Mouse (Mus musculus): ENCODE results near the gene Zkscan3. TPM values are rescaled to one million over a fixed set of nuclear protein-coding genes. Genes with fewer than 3 reads are reported as not detected.
"Not testable (repeated sequence)": the region's sequence is repeated elsewhere in the genome, so short reads cannot be mapped to it uniquely, and the experiment has no call there.

The Zkscan3 gene
- total RNA-seq, 2 experiments from 2014 or later: 16.9 to 19.9 TPM

- peak; percentile 50; the same call in 1 of the 2 replicates for ATAC-seq (replicated peaks; ENCODE audit: low FRiP score, poor library complexity, severe bottlenecking)
Observed at GRCm38 (mm10) chr13:21401636-21402286, 794 bp downstream of the Zkscan3 start.

GRCm38 (mm10) chr13:21401166-21401565 is 1.4 kb downstream of the Zkscan3 start:
- ATAC-seq (replicated peaks; ENCODE audit: low FRiP score, poor library complexity, severe bottlenecking): no peak

GRCm38 (mm10) chr13:21397486-21397885 is 5.1 kb downstream of the Zkscan3 start:
- no peak for ATAC-seq (replicated peaks; ENCODE audit: low FRiP score, poor library complexity, severe bottlenecking)

- ATAC-seq (replicated peaks; ENCODE audit: low FRiP score, poor library complexity, severe bottlenecking): not testable (repeated sequence)
Observed at GRCm38 (mm10) chr13:21396048-21396447, 6.5 kb downstream of the Zkscan3 start.

GRCm38 (mm10) chr13:21395623-21396022 is 6.9 kb downstream of the Zkscan3 start:
- ATAC-seq (replicated peaks; ENCODE audit: low FRiP score, poor library complexity, severe bottlenecking): no peak

- no peak for ATAC-seq (replicated peaks; ENCODE audit: low FRiP score, poor library complexity, severe bottlenecking)
Observed at GRCm38 (mm10) chr13:21395211-21395610, 7.3 kb downstream of the Zkscan3 start.

- ATAC-seq (replicated peaks; ENCODE audit: low FRiP score, poor library complexity, severe bottlenecking): no peak
Observed at GRCm38 (mm10) chr13:21377773-21378172, 24.8 kb downstream of the Zkscan3 start.

GRCm38 (mm10) chr13:21372700-21373099 is 29.9 kb downstream of the Zkscan3 start:
- no peak for ATAC-seq (replicated peaks; ENCODE audit: low FRiP score, poor library complexity, severe bottlenecking)

GRCm38 (mm10) chr13:21366635-21367034 is 35.9 kb downstream of the Zkscan3 start:
- ATAC-seq (replicated peaks; ENCODE audit: low FRiP score, poor library complexity, severe bottlenecking): no peak

GRCm38 (mm10) chr13:21363719-21364118 is 38.8 kb downstream of the Zkscan3 start:
- no peak for ATAC-seq (replicated peaks; ENCODE audit: low FRiP score, poor library complexity, severe bottlenecking)

- ATAC-seq (replicated peaks; ENCODE audit: low FRiP score, poor library complexity, severe bottlenecking): peak; percentile 99
Observed at GRCm38 (mm10) chr13:21362621-21363248, 39.8 kb downstream of the Zkscan3 start, which contains the start of gene Zscan12. TSS of gene Zscan12 (plus strand) at chr13:21362820.

GRCm38 (mm10) chr13:21350593-21350992 is 52.0 kb downstream of the Zkscan3 start:
- ATAC-seq (replicated peaks; ENCODE audit: low FRiP score, poor library complexity, severe bottlenecking): no peak

- ATAC-seq (replicated peaks; ENCODE audit: low FRiP score, poor library complexity, severe bottlenecking): no peak
Observed at GRCm38 (mm10) chr13:21346610-21347009, 55.9 kb downstream of the Zkscan3 start, which contains the start of gene Olfr1367. TSS of gene Olfr1367 (plus strand) at chr13:21346910.

Other genes with a start within 250 kb of the Zkscan3 start
- gene Trim27, start 223.3 kb downstream of the Zkscan3 start, total RNA-seq (2015; ENCODE audit: low replicate concordance): 11.9 and 18.4 TPM in 2 replicates
- 37.4 and 42.5 TPM in 2 replicates for gene Trim27, start 223.3 kb downstream of the Zkscan3 start, total RNA-seq (2017; ENCODE audit: low replicate concordance)
- gene Gpx5, start 110.0 kb downstream of the Zkscan3 start, total RNA-seq (2015; ENCODE audit: low replicate concordance): not detected in 2 replicates
- gene Gpx5, start 110.0 kb downstream of the Zkscan3 start, total RNA-seq (2017; ENCODE audit: low replicate concordance): not detected in 2 replicates
- gene Gpx6, start 90.6 kb downstream of the Zkscan3 start, total RNA-seq (2015; ENCODE audit: low replicate concordance): not detected in 2 replicates
- not detected in 2 replicates for gene Gpx6, start 90.6 kb downstream of the Zkscan3 start, total RNA-seq (2017; ENCODE audit: low replicate concordance)
- gene Olfr1367, start 55.8 kb downstream of the Zkscan3 start, total RNA-seq (2015; ENCODE audit: low replicate concordance): not detected in 2 replicates
- gene Olfr1367, start 55.8 kb downstream of the Zkscan3 start, total RNA-seq (2017; ENCODE audit: low replicate concordance): not detected in 2 replicates
- 0.84 TPM in 1 of 2 replicates, not detected in the other for gene Zscan12, start 39.9 kb downstream of the Zkscan3 start, total RNA-seq (2015; ENCODE audit: low replicate concordance)
- 0.70 and 1.4 TPM in 2 replicates for gene Zscan12, start 39.9 kb downstream of the Zkscan3 start, total RNA-seq (2017; ENCODE audit: low replicate concordance)
- gene Pgbd1, start 38.3 kb upstream of the Zkscan3 start, total RNA-seq (2015; ENCODE audit: low replicate concordance): not detected in 2 replicates
- gene Pgbd1, start 38.3 kb upstream of the Zkscan3 start, total RNA-seq (2017; ENCODE audit: low replicate concordance): 1.1 TPM in 1 of 2 replicates, not detected in the other
- gene Zscan26, start 51.0 kb upstream of the Zkscan3 start, total RNA-seq (2015; ENCODE audit: low replicate concordance): 3.8 and 4.8 TPM in 2 replicates
- 1.7 and 2.2 TPM in 2 replicates for gene Zscan26, start 51.0 kb upstream of the Zkscan3 start, total RNA-seq (2017; ENCODE audit: low replicate concordance)
- gene Nkapl, start 65.8 kb upstream of the Zkscan3 start, total RNA-seq (2015; ENCODE audit: low replicate concordance): 1.3 TPM in 1 of 2 replicates, not detected in the other
- gene Nkapl, start 65.8 kb upstream of the Zkscan3 start, total RNA-seq (2017; ENCODE audit: low replicate concordance): not detected in 2 replicates
- gene Zkscan4, start 76.2 kb upstream of the Zkscan3 start, total RNA-seq (2015; ENCODE audit: low replicate concordance): not detected in 2 replicates
- gene Zkscan4, start 76.2 kb upstream of the Zkscan3 start, total RNA-seq (2017; ENCODE audit: low replicate concordance): not detected in 2 replicates
- gene Gm10065, start 76.7 kb upstream of the Zkscan3 start, total RNA-seq (2015; ENCODE audit: low replicate concordance): not detected in 2 replicates
- gene Gm10065, start 76.7 kb upstream of the Zkscan3 start, total RNA-seq (2017; ENCODE audit: low replicate concordance): not detected in 2 replicates
- gene AK157302, start 92.5 kb upstream of the Zkscan3 start, total RNA-seq (2015; ENCODE audit: low replicate concordance): 0.77 and 5.6 TPM in 2 replicates
- 7.8 and 15.1 TPM in 2 replicates for gene AK157302, start 92.5 kb upstream of the Zkscan3 start, total RNA-seq (2017; ENCODE audit: low replicate concordance)
- gene Gm11273, start 98.7 kb upstream of the Zkscan3 start, total RNA-seq (2015; ENCODE audit: low replicate concordance): 12.1 TPM in 1 of 2 replicates, not detected in the other
- gene Gm11273, start 98.7 kb upstream of the Zkscan3 start, total RNA-seq (2017; ENCODE audit: low replicate concordance): 1.3 TPM in 1 of 2 replicates, not detected in the other
- gene Zkscan8, start 128.4 kb upstream of the Zkscan3 start, total RNA-seq (2015; ENCODE audit: low replicate concordance): 2.1 and 5.4 TPM in 2 replicates
- gene Zkscan8, start 128.4 kb upstream of the Zkscan3 start, total RNA-seq (2017; ENCODE audit: low replicate concordance): 1.7 and 3.4 TPM in 2 replicates
- gene Olfr1366, start 140.1 kb upstream of the Zkscan3 start, total RNA-seq (2015; ENCODE audit: low replicate concordance): not detected in 2 replicates
- gene Olfr1366, start 140.1 kb upstream of the Zkscan3 start, total RNA-seq (2017; ENCODE audit: low replicate concordance): not detected in 2 replicates
- gene Olfr1535, start 157.1 kb upstream of the Zkscan3 start, total RNA-seq (2015; ENCODE audit: low replicate concordance): not detected in 2 replicates
- gene Olfr1535, start 157.1 kb upstream of the Zkscan3 start, total RNA-seq (2017; ENCODE audit: low replicate concordance): 0.84 TPM in 1 of 2 replicates, not detected in the other
- not detected in 2 replicates for gene Olfr1364, start 179.0 kb upstream of the Zkscan3 start, total RNA-seq (2015; ENCODE audit: low replicate concordance)
- gene Olfr1364, start 179.0 kb upstream of the Zkscan3 start, total RNA-seq (2017; ENCODE audit: low replicate concordance): not detected in 2 replicates
- gene Olfr1362, start 211.3 kb upstream of the Zkscan3 start, total RNA-seq (2015; ENCODE audit: low replicate concordance): not detected in 2 replicates
- gene Olfr1362, start 211.3 kb upstream of the Zkscan3 start, total RNA-seq (2017; ENCODE audit: low replicate concordance): not detected in 2 replicates
- not detected in 2 replicates for gene Olfr11, start 239.8 kb upstream of the Zkscan3 start, total RNA-seq (2015; ENCODE audit: low replicate concordance)
- not detected in 2 replicates for gene Olfr11, start 239.8 kb upstream of the Zkscan3 start, total RNA-seq (2017; ENCODE audit: low replicate concordance)